Mouse (Mus musculus) thymus, postnatal 25 days (tissue): ENCODE data around the gene Mrps14.

Source experiments
- DNase-seq: peaks from one replicate; pipeline ENCODE4 v3.0.0; 2022

The Mrps14 gene

DNA sequence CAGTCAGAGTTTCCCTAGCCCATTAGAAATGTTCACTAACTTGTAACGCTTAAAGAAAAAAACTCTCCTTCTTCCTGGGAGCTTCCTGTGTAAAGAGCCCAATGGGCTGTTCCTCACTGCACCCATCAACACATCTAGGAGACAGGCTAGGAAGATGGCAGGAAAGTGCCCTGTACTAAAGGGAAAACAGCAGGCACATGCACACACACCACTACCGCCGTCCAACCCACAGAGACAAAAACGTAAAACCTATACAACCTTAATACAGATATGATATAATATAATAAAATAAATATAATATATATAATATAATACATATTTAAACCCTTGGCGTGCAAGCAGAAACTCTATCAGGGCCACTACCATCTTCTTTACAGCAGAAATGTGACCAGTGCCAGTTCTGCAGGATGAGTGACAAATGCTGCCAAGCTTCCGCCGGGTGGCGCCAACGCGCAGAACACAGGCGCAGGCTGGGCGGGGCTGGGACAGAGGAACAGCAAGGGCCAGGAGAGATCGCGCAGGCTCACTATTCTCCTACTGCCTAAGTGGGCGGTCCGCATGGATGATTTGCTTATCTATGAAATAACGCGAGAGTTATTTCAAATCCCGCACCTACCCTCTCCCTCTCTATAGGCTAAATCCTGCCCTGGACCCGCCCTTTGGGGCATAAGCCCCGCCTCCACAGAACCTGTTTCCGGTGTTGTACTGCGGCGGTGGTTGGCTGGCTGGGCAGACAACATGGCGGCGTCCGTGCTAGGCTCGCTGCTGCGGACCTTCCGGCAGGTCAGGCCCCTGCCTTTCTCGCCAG is at the start of gene Mrps14:
Gene Mrps14 (plus strand): TSS at position 687 of the 808 bp plus-strand sequence.
- peak; percentile 99 for DNase-seq

DNA sequence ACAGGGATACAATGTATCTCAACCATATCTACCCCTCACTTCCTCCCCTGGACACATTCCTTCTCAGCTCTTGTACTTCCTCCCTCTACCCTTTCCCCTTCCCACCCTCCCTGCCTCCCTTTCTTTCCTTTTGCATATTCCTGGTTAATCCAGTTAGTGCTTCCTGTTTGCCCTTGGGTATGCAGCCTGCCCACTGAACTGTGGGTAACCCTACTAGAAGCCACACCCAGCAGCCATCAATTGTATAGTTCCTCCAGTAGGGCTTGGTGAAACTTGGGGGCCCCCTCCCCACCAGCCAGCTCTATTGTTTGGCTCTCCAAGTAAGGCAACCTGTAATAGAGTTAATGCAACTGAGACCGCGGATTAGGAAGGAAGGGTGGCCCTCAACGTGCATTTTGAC is 49.4 kb upstream of the Mrps14 start:
- DNase-seq = no peak

DNA sequence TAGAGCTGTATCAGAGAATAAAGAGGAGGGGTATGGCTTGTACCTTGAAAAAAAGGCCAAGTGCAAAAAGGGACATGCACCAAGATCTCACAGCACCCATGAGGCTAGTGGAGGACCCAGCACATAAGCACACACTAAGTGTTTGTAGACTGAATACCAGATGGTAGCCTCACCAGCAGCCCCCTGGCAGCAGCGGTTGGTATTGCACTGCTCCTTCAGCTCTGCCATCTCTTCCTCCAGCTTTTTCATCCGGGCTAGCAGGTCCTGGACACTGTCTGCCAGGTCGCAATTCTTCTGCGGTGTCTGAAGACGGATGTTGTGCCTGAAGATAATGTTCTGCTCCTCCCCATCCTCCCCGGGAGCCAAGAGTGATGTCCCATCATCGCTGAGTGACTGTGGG is 47.7 kb upstream of the Mrps14 start:
- DNase-seq = no peak

DNA sequence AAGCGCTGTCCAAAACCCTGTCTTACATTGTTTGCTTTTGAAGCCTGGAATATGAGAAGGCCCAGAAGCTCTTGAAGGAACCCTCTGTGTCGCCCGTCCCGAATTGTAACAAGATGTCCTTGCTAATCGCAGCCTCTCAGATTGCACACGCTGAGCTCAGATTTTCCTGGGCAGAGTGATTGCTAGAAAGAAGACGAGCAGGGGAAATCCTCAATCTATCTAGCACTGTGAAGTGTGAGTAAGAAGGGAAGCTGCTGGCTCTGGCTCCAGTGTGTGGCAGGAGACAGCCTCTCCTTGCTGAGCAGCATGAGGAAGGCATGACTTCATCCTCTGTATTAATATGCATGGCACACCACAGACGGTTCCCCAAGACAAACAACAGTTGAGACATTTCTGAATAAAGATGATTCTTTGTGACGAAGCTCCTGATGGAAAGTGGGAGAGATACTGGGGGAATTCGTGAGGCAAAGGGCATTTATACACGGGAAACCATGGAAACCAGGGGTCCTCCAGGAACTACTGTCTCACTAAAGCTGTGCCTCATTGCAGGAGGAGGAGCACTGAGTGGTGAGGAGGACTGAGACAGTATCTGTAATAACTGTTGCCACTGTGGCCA is 45.6 kb upstream of the Mrps14 start:
- no peak for DNase-seq

DNA sequence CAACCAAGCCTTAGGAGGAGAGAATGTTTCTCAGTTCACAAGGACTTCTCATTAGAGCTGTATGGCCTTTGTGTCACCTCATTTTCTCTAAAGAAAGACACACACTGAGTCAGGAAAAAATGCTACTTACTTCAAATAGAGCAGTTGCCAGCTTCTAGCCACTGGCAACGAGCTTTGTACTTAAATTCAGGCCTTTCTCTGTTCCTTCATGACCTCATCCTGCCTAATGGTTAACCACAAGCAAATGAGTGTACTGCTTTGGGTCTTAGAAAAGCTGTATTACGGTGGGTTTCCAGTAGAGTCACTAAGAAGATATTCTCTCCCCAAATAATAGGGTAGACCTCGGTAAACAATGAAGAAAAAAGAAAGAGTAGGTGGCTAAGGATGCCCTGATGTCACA is 44.3 kb upstream of the Mrps14 start:
- DNase-seq = no peak

DNA sequence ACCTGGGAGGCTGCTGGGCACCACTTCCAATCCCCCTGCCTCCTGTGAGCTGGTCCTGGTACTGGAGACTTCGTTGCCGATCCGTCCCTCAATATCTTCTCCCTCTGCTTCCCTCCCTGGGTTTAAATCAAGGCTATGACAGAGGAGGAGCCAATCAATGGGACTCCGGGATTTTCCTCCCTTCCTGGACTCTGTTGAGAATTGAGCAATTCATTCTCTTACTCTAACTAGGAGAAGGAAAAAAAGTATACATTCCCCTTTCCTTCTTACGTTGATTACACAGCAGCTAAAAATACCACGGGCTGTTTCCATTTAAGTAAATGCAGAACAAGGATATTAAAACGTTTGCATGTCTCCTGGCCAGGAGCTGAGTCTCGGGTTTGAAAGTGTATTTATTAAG is 41.5 kb upstream of the Mrps14 start, which contains the start of gene Tnn:
Gene Tnn (minus strand): TSS at position 101 of the 400 bp plus-strand sequence.
- DNase-seq = no peak

DNA sequence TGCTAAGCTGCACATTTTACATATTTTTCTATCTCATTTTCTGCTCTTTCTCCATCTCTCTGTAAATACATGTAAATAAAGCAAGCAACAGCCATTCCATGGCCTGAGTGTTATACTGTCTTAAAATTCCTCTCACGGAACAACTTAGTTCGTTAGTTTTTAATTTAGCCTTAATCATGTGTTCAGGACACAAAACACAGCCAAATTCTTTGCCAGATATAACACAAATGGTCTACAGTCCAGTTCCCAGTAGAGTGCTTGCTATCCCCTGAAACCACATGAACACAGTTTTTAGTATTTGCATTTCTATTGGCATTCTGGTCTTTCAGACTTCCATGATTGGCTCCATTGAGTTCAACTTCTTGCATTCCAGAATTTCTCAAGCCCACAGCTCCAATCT is 36.8 kb upstream of the Mrps14 start:
- DNase-seq = no peak

DNA sequence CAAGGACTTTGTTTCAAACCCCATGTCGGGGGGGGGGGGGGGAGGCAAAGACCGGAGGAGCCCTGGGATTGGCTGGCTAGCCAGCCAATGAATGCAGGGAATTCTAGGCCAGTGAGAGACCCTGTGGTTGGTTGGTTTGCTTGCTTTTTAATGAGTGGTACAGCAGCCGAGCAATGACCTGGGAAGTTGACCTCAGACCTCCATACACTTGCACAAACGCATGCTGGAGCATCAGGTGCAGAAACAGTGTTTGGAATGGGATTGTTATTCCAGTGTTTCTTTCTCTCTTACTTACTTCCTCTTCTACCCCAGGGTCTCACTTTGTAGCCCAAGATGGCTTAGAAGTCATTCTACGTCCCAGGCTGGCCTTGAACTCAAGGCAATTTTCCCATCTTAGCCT is 28.4 kb upstream of the Mrps14 start:
- DNase-seq = no peak

DNA sequence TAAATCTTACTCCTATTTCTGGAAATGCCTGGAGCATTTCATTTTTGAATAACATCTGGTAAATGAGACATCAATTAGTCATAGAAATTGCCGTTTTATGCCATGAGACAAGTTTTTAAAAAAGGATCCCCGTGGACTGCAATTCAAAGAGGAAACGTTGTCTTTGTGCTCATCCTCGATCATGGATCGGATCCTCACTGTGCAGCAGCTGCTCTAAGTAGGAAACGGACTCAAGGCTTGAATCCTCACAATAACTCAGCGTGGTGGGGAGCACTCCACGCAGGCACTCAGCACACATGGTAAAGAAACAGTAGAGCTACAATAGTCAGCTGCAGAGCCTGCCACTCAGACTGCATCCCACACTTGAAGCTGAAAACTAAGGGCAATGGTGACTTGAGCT is 18.1 kb upstream of the Mrps14 start:
- DNase-seq = no peak

DNA sequence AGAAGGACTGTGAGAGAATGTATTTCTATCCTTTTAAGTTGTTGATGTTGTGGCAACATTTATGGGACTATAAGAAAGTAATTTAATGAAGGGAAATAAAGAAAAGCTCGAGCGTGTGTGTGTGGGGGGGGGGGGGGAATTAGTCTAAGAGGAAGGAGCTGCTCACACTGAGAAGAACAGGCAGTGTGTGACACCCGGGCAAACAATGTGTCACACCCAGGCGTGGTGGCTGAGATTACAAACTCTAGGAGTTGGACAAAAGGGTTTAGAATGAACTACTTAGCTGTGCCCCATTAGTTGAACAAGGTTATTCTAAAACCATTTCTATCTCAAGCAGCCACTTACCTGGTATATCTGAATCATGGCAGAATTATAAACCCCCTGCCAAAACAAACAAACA is 13.8 kb upstream of the Mrps14 start:
- DNase-seq = no peak

DNA sequence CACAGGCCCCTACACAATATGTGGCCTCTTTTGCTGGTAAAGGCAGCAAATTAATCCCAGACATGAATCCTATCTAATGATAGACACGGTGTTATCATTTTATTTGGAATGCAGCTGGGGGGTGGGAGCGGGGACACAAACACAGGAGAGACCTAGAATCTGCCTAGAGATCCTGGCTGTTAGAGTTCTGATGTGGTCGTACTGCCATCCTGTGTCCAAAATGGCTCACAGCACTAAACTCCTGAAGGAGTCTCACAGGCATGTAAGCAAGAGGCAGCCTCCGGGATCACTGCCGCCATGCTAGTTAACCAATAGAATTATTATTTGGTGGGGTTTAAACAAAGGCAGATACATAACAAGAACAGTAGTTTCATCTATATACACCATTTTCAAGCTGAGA is 10.5 kb upstream of the Mrps14 start:
- no peak for DNase-seq

DNA sequence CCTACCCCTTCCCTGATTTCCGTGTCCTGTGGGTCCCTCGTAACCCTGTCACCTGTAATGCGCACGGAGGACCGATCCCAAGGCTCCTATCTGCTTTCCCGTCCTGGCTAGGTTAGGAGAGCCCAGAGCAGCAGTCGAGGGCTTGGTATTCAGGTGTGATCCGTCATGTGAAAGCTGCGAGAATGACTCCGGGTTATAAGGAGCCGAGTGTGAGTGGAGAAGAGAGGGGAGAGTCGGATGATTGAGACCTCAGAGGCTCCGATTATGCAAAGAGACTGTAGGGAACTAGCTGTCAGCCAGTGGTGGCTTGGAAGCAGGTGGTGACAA is 285 bp downstream of the Mrps14 start:
- no peak for DNase-seq

DNA sequence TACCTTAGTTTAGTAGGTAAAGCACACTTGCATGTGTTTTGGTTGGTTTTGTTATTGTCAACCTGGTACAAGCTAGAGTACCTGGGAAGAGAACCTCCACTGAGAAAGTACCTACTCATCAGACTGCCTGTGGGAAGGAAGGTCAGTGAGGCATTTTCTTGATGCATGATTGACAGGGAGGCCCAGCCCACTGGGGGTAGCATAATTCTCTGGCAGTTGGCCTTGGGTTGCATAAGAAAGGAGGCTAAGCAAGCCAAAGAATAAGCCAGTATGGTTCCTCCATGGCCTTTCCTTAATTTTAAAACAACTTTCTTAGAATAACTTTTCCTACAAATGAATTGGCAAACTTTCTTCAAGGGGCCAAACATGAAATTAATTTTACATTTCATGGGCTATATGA is 10.5 kb downstream of the Mrps14 start:
- DNase-seq = no peak

DNA sequence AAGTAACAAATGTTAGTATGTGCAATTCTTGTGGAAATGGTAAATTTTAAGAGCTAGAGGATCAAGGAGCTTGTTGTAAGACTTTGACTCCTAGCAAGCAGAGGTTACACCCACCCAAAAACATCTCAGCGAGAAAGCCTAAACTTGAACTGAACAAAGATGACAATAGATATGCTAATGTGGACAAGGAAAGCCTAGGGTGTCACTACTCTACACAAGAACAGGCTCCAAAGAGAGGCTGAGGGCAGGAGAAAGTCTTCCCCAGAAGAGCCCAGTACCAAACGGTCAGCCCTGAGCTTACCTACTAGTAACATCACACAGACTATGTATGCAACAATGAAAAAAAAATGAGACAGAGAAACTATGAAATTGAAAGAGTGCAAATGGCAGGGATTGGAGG is 14.8 kb downstream of the Mrps14 start:
- DNase-seq = no peak

DNA sequence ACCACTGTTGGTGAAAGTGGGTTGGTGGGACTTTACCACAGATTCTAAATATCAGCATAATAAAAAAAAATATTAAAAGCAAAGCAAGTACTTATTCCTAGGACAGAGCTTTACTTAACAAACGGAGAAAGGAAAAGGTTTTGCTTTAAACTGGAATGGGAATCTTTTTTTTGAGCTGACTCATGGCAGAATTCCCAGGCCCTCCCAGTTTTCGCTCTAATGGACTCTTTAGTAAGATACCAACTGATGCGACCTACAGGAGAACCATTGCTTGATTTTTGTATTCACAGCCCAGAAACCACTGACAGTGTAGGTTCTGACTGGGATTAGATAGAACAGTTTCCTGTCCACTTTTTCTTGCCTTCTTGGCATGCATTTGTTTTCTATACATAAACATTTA is 15.6 kb downstream of the Mrps14 start:
- no peak for DNase-seq

DNA sequence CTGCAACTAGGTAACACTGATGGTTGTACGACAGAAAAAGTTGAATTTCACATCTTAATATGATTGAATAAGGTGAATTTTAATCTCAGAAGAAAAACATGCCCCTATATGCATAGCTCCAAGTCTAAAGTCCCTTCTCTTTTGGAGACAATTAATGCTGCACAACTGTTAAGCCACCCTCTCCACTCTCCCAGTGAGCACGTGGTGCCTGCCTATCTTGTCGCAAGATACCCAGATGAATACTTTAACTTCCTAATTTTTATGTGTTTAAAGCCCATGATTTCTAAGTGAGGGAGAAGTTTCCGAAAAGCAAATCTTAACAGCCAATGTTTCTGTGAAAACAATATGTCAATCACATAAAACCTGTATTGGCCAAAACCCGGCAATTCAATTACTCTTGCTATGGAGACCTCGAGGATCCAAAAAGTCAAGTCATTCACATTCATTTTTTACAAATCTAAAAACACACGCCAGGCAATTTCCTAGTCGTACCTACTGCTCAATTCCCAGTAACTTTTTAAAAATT is 16.6 kb downstream of the Mrps14 start:
- DNase-seq = no peak

DNA sequence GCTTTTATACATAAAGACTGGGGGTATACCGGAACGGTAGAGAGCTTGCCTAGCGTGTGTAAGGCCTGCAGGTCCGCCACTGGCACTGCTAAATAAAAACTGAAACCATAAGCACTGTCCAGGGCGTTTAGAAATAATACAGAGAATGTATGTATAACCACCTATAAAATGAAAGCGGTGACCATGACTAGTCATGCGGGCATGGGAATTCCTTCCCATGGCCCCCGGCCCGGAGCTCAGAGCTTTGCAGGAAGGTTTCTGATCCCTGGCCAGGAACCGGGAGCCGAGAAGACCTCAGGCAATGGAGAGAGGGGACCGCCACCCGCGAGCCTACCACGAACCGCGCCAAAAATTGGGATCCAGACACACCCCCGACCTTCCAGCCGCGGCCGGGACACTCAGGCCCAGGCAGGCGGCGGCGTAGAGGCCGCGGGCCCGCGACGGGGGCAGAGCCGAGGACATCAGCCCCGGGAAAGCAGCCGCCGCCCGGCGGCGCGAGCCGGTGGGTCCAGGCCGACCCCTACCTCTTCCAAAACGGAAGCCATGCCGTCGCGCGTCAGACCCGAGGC is 17.2 kb downstream of the Mrps14 start:
- DNase-seq = no peak

DNA sequence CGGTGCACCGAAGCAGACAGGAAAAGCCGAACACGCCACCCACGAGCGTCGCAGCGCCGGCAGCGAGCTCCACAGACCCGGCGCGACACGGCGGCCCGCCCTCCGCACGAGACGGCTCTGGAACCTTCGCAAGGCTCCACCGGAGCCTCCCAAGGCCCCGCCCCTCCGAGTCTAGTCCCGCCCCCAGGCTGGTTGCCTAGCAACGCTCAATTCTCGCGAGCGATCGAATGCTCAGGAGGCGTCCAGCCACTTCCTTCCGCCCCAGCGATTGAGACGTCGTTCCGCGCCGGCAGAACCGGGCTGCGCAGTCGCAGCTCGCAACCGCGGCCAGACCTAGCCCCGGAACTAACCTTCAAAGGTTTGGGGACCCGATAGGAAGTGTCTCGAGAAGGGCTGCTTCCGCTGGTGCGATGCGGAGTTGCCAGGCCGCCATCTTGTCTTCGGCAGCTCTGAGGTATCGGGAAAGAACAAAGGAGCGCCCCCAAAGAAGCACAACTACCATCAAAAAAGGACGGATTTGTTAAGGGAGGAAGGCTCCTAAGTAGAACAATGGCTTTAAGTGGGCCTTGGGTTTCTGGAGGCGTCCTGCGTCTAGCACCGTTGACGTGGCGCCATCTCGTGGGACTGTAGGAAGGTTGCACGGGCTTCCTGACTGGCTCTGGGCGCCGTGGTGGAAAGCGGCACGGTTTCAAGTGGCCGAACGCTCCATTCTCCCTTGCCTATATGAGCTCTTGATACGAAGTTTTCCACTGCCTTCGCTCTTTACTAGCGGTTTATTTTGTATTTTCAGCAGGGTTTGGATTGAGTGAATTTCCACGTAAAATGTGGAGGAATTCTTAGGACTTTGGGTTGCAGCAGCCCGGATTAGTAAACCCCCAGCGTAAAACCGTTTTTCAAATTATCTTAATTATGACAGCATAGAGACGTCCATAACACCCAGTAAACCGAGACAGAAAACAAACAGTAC is 18.0 kb downstream of the Mrps14 start, which contains the start of gene Cacybp:
Gene Cacybp (minus strand): TSS at position 173 of the 967 bp plus-strand sequence.
- peak; percentile 100 for DNase-seq

DNA sequence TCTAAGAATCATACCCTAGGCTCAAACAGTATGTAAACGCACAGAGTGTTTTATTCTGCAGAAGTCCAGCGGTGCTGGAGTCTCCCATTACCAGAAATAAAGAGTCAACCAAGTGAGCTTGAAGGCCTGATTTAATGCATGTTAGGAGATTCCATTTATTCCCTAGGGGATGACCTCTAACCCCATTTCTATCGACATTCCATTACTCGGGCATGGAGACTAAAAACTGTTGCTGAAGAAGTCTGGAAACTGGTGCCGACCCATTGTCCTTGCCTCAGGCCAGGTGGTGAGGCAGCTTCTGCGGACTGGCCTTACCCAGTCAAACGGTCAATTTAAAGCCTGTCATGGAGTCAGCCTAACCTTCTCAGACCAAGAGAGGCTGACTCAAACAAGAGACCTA is 19.2 kb downstream of the Mrps14 start:
- DNase-seq = no peak

DNA sequence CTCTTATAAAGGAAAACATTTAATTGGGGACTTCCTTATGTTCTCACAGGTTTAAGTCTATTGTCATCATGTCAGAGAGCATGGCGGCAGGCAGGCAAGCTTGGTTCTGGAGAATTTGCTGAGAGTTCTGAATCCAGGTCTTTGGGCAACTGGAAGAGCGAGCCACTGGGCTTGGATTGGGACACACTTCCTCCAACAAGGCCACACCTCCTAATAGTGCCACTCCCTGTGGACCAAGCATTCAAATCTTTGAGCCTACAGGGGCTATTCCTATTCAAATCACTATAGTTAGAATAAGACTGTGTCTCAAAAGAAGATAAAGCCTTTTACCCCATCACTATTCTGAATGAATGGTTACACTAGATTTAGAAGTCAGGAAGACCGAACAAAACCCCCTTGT is 22.9 kb downstream of the Mrps14 start:
- DNase-seq = no peak

DNA sequence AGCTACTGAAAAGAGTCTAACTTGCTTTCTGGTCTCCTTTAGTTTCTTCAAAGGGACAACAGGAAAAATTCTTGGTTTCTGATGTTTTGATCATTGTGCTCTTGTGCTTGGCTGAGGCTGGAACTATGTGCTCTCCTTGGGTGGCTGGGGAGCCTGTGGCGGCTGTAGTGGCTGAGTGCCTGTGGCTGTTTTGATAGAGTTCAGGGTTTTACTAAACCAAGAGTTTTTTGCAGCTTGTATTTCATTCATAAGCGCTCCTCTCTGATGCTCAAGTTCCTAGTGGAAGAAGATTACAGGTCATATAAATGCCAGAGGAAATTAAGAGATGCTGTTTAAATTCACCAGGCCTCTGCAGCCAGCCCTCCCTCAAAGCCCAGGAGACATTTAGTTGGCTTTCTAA is 29.1 kb downstream of the Mrps14 start:
- no peak for DNase-seq

DNA sequence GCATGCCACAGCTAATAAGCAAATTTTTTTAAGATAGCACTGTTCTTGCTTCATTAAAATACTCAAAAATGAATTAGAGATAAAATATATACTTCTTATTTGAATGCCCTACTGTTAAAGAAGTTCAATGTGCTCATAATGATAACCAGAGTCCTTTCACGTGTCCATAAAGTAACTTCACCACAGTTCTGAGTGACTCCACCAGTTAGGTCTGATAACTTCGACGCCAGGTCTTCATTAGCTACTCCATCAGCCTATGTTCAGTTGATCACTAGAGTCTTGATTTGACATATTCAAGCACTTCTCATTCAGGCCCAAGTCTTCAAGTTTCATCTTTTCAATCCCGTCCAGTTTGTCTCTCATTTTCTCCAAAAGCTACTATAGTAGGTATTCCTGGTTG is 32.2 kb downstream of the Mrps14 start:
- no peak for DNase-seq

DNA sequence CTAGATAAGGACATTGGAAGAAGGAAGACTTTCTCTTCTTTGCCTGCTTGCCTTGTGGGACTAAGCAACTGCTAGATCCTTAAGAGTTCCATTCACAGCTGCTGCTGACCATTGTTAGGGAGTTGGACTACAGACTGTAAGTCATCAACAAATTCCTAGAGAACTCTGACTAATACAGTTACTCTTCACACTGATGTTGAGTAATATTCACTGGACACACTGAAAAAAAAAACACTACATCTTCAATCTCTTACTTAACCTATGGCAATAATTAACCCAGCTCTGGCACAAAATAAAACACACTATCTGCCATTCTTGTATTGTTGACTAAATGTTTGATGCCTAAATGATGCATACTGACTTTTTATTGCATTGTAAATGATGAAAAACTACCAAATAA is 32.8 kb downstream of the Mrps14 start:
- no peak for DNase-seq
